Mouse (Mus musculus): ENCODE data around the gene Grhl3. TPM values are rescaled to one million over a fixed set of nuclear protein-coding genes. Genes with fewer than 3 reads are reported as not detected.

The Grhl3 gene
- polyA plus RNA-seq (2017; shearing (Covaris generic)) = not detected

DNA sequence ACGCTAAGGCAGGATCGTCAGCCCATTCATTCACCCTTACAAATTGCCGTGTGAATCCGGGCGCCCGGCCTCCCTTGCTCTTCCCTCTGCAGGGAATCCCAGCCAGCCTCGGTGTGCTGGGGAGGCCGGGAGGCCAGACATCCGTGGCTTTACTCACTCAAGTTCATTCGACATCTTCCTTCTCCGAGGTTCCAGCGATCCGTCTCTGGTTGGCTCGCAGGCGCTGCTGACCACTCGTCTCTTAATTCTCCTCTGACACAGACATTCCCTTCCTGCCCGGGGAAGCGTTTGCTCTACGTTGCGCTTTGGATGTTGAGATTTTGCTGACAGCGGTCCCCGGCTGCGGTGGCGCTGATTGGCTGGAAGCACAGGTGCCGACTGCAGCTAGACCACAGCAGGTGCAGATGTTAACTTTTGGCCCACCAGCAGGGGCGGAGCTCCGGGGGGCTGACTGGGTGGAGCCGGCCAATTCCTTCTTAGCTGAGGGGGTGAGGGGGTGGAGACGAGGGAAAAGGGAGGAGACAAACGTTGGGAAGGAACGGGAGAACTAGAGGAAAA lies at the start of gene Grhl3:
Gene Grhl3, minus strand, starts transcription at position 380 of the 558 bp plus-strand sequence.

DNA sequence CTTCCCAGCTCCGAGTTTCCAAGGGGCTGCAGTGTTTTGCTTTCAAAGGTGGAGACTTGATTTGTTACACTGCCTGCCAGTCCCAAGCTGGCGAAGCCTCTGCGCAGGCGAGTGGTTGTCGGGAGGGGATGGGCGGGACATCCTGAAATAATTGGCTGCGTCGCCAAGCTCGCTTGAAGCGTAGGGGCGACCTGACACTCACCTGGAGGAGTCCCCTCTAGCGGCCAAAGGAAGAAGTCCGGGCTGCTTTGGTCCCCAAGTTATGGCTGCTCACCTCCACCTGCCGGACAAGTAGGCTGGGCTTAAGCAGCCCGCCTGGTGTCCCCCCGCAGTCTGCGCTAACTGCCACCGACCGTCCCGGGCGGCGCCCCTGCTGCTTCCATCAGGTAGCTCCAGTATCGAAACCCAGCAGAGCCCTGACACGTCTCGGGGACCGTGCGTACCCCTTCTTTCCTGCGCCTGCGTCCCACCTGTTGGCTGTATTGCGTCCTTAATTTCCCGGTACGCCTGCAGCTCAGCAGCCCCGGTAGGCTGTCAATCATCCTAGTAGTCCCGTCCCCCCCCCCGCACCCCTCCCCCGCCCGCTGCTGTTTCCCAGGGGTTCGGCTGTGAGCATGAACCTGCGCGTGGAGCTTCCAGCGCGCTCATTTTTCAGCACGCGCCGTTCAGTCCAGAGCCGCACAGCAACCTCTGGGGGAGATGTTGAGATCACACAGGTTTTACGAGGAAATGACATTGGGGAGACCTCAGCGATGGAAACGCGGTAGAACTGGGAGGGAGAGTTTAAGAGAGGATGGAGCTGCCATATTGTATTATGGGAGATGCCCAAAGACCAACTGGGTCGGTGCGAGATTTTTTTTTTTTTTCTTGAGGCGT lies 78.7 kb downstream of the Grhl3 start, which contains the start of the genes Stpg1 and Nipal3:
Gene Stpg1, plus strand, starts transcription at position 270 of the 876 bp plus-strand sequence.
Gene Nipal3, minus strand, starts transcription at position 518 of the 876 bp plus-strand sequence.

Other genes starting within 250 kb of the Grhl3 start
- gene Srrm1, start 220.3 kb downstream of the Grhl3 start, polyA plus RNA-seq (2017; shearing (Covaris generic)) = 219 TPM
- 0.69 TPM for gene Ncmap, start 175.4 kb downstream of the Grhl3 start, polyA plus RNA-seq (2017; shearing (Covaris generic))
- 14.1 TPM for gene Rcan3, start 139.8 kb downstream of the Grhl3 start, polyA plus RNA-seq (2017; shearing (Covaris generic))
- gene Stpg1, start 78.8 kb downstream of the Grhl3 start, polyA plus RNA-seq (2017; shearing (Covaris generic)) = 0.26 TPM
- 26.8 TPM for gene Nipal3, start 78.6 kb downstream of the Grhl3 start, polyA plus RNA-seq (2017; shearing (Covaris generic))
- gene Ifnlr1, start 112.7 kb upstream of the Grhl3 start, polyA plus RNA-seq (2017; shearing (Covaris generic)) = 0.18 TPM
- gene Il22ra1, start 154.5 kb upstream of the Grhl3 start, polyA plus RNA-seq (2017; shearing (Covaris generic)) = not detected
- 0.21 TPM for gene Myom3, start 186.1 kb upstream of the Grhl3 start, polyA plus RNA-seq (2017; shearing (Covaris generic))